Mouse (Mus musculus) lung, adult 2 months (tissue): ENCODE results near the gene Slc23a2.

Source experiments
- CTCF ChIP-seq: fragments of 200-500 bp; IDR thresholded peaks from 2 replicates; pipeline ENCODE4 v1.5.1; 2011; ENCODE audit warnings: mild to moderate bottlenecking, low read length, control low read depth; ENCODE audit not compliant: insufficient read depth
- POLR2A ChIP-seq: fragments of 200-500 bp; IDR thresholded peaks from 2 replicates; pipeline ENCODE4 v1.6.1; 2011; ENCODE audit warnings: low read depth, mild to moderate bottlenecking, control low read depth, low read length, borderline replicate concordance; ENCODE audit errors: extremely low read depth

GRCm38 (mm10) chr2:132106069-132106468 is 38.8 kb downstream of the Slc23a2 start:
- TF ChIP-seq CTCF = no peak
- no peak for TF ChIP-seq POLR2A
